31 mouse cellular contexts compared by ENCODE assay signal in the genomic region with DNA sequence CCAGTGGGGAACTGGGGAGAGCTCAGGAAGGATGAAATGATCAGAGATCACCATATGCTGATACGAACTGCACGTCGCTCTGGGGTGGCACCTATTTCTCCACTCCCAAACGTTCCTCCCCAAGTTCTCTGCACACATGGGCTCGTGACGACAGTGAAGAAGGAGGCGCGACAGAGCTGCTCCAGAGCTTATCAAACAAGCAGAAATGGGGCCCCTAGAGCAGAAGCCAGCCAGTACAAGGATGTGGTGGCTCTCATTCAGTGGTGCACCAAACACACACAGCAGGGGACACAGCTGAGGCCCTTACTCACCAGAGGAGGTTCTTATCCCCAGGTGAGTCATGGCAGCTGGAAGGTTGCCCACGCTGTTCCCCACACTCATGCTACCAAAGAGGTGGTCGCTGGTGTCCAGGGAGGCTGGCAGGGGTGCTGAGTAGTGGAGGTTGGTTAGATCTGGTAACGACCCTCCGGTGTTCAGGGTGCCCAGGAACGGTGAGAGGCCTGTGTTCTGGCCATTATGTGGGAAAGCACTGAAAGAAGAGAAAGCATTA.
DNase-seq lines count a peak whose midpoint lies in the region; ATAC-seq and TF ChIP-seq lines count a peak whose summit lies in the region.
"Had no signal": no experiment of that assay in that cellular context is flagged by ENCODE, and none has a peak within 500 bp of the region (broad histone marks: within the 10 kb centered on the region; RNA-seq: fewer than 3 reads in every experiment).

No protein-coding gene starts in this region.

- intact Hi-C loops in heart, adult 2 months (cut with DNase I), result no loop called here
- intact Hi-C loops in left cerebral cortex, postnatal 10 days (cut with DNase I), result no loop called here

- no peaks in the 10 kb centered on the region; the same call in 1 of the 2 replicates for H3K36me3 ChIP-seq in heart, adult 2 months (ENCODE audit: control insufficient read depth, insufficient read depth, low read length)
- H3K36me3 ChIP-seq in CH12.LX (replicated peaks in 1 of 2; ENCODE audit: control insufficient read depth in 1 of 2, insufficient read depth in 1 of 2, low read length in 1 of 2), result peaks cover 6 to 54% of the 10 kb centered on the region in 2 experiments
- H3K36me3 ChIP-seq in liver, embryonic 15.5 days (replicated peaks), result peaks cover 12% of the 10 kb centered on the region

- no peaks in the 10 kb centered on the region for H3K9me3 ChIP-seq in CH12.LX (replicated peaks; ENCODE audit: low read length)
- no peaks in the 10 kb centered on the region for H3K9me3 ChIP-seq in liver, embryonic 15.5 days (replicated peaks)
- H3K9me3 ChIP-seq: embryonic facial prominence, embryonic 10.5 days; embryonic facial prominence, embryonic 15.5 days; forebrain, embryonic 12.5 days; heart, embryonic 12.5 days; hindbrain, embryonic 10.5 days; hindbrain, embryonic 15.5 days; neural tube, embryonic 12.5 days had no signal

- TF ChIP-seq POLR2A in heart, adult 2 months (IDR thresholded peaks at IDR 0.05; ENCODE audit: insufficient read depth, low read depth, low read length), result no peak
- TF ChIP-seq POLR2A in CH12.LX (IDR thresholded peaks at IDR 0.05; ENCODE audit: low read depth, low read length), result no peak

- H3K27ac ChIP-seq in heart, adult 2 months, result no peak overlapping the region
- H3K27ac ChIP-seq in CH12.LX (ENCODE audit: insufficient read depth, low read depth), result no peak overlapping the region; the same call in 1 of the 2 replicates
- H3K27ac ChIP-seq in liver, embryonic 15.5 days (replicated peaks), result 0 out of 2 replicates have a peak overlapping the region, but pooled peaks have one; percentile 14
- H3K27ac ChIP-seq: embryonic facial prominence, embryonic 10.5 days; embryonic facial prominence, embryonic 15.5 days; forebrain, embryonic 12.5 days; hindbrain, embryonic 10.5 days; hindbrain, embryonic 15.5 days; neural tube, embryonic 12.5 days had no signal

- in situ Hi-C loops in CH12.LX (cut with MboI; ENCODE audit: low pct_ligation_motif_present, low pct_unique_long_range_greater_than_20kb, low sequenced_read_pairs), result loop anchor here (25.0 kb wide), 1 partner anchor 461 kb away; no protein-coding TSS in a partner anchor

- peak; percentile 83 for DNase-seq in heart, adult 11 months
- DNase-seq in heart, adult 2 months, result no peak
- peak; percentile 37 for DNase-seq in CH12.LX (ENCODE audit: extremely low read depth)
- peak; percentile 28 for DNase-seq in c-Kit-positive CD71-positive TER-119-negative erythroid progenitor cells, embryonic 14.5 days (ENCODE audit: low read depth)
- DNase-seq in left cerebral cortex, postnatal 10 days (ENCODE audit: extremely low spot score in 1 of 2, low spot score in 2 of 2), result no peak
- no peak for DNase-seq in kidney, adult 11 months
- DNase-seq in gastrocnemius, adult 8-10 months (ENCODE audit: low spot score in 2 of 2), result no peak
- DNase-seq: adrenal gland, postnatal 14 days; cerebellum, adult 11-12 months; cerebellum, adult 9-11 months; forebrain, postnatal 0 days; gastrocnemius, postnatal 14 days; heart, adult 18-20 months; heart, postnatal 10 days; kidney, adult 18-20 months; kidney, postnatal 36 days; layer of hippocampus, postnatal 36 days; lung, postnatal 36 days; right cerebral cortex, adult 18-20 months; thymus, adult 2 months had no signal

- ATAC-seq in liver, embryonic 15.5 days (ENCODE audit: insufficient read depth), result peak; percentile 56; the same call in 1 of the 2 replicates
- ATAC-seq: forebrain, postnatal 0 days; inflammation-experienced regulatory T-cells, adult 6 months; midbrain, embryonic 16.5 days had no signal

- no peak overlapping the region for H3K9ac ChIP-seq in heart, adult 2 months (ENCODE audit: low read depth, low read length)
- H3K9ac ChIP-seq in CH12.LX (ENCODE audit: insufficient read depth, low read depth), result no peak overlapping the region
- no peak overlapping the region for H3K9ac ChIP-seq in liver, embryonic 15.5 days
- H3K9ac ChIP-seq: embryonic facial prominence, embryonic 15.5 days; forebrain, embryonic 12.5 days; forebrain, postnatal 0 days; heart, embryonic 12.5 days; hindbrain, embryonic 15.5 days; neural tube, embryonic 12.5 days had no signal

- H3K4me2 ChIP-seq in CH12.LX (ENCODE audit: insufficient read depth, low read depth, poor library complexity, severe bottlenecking), result no peak overlapping the region
- no peak overlapping the region; the same call in 1 of the 2 replicates for H3K4me2 ChIP-seq in liver, embryonic 15.5 days
- H3K4me2 ChIP-seq: embryonic facial prominence, embryonic 15.5 days; forebrain, embryonic 12.5 days; heart, embryonic 12.5 days; hindbrain, embryonic 15.5 days; midbrain, embryonic 11.5 days; neural tube, embryonic 12.5 days had no signal

- TF ChIP-seq RAD21 in CH12.LX (IDR thresholded peaks at IDR 0.05; ENCODE audit: low read depth, low read length), result no peak

- dilution Hi-C loops in CH12.LX (cut with MboI; ENCODE audit: extremely low pct_ligation_motif_present, extremely low pct_unique_long_range_greater_than_20kb, low sequenced_read_pairs), result no loop called here

- H3K4me1 ChIP-seq in heart, adult 2 months (ENCODE audit: control insufficient read depth, insufficient read depth, low read length), result no peaks in the 10 kb centered on the region
- H3K4me1 ChIP-seq in CH12.LX (ENCODE audit: control insufficient read depth in 1 of 2, insufficient read depth in 2 of 2), result peaks cover 9 to 35% of the 10 kb centered on the region in 2 experiments
- H3K4me1 ChIP-seq in liver, embryonic 15.5 days (replicated peaks), result peaks cover 12% of the 10 kb centered on the region
- H3K4me1 ChIP-seq: embryonic facial prominence, embryonic 10.5 days; embryonic facial prominence, embryonic 15.5 days; forebrain, embryonic 12.5 days; hindbrain, embryonic 10.5 days; hindbrain, embryonic 15.5 days; neural tube, embryonic 12.5 days had no signal

- TF ChIP-seq CTCF in heart, adult 2 months (IDR thresholded peaks at IDR 0.05), result no peak
- TF ChIP-seq CTCF in CH12.LX (conservative IDR thresholded peaks at IDR 0.05 in 1 of 2, IDR thresholded peaks at IDR 0.05 in 1 of 2; ENCODE audit: low read depth in 2 of 2, low read length in 2 of 2), result no peak

- WGBS in heart, adult 2 months, result 84% methylated on average over 13 of the region's 13 CpGs
- 52% methylated on average over 13 of the region's 13 CpGs for WGBS in liver, embryonic 15.5 days (ENCODE audit: insufficient replicate concordance)

- H3K79me2 ChIP-seq in heart, adult 2 months (replicated peaks; ENCODE audit: control insufficient read depth, insufficient read depth, low read length), result no peaks in the 10 kb centered on the region
- no peaks in the 10 kb centered on the region for H3K79me2 ChIP-seq in CH12.LX (replicated peaks; ENCODE audit: control insufficient read depth, extremely low read depth, insufficient read depth, poor library complexity, severe bottlenecking)

- H3K4me3 ChIP-seq in heart, adult 2 months, result no peak overlapping the region
- no peak overlapping the region for H3K4me3 ChIP-seq in CH12.LX (replicated peaks in 1 of 3; ENCODE audit: low read depth in 2 of 3, low read length in 2 of 3, poor library complexity in 1 of 3)
- no peak overlapping the region for H3K4me3 ChIP-seq in liver, embryonic 15.5 days (replicated peaks)
- H3K4me3 ChIP-seq: embryonic facial prominence, embryonic 10.5 days; embryonic facial prominence, embryonic 15.5 days; forebrain, embryonic 12.5 days; heart, embryonic 12.5 days; hindbrain, embryonic 10.5 days; hindbrain, embryonic 15.5 days; neural tube, embryonic 12.5 days had no signal

- H3K27me3 ChIP-seq in heart, adult 2 months (ENCODE audit: control insufficient read depth, insufficient read depth, low read length), result no peaks in the 10 kb centered on the region
- no peaks in the 10 kb centered on the region for H3K27me3 ChIP-seq in CH12.LX (replicated peaks)
- H3K27me3 ChIP-seq in liver, embryonic 15.5 days, result no peaks in the 10 kb centered on the region
- H3K27me3 ChIP-seq: embryonic facial prominence, embryonic 15.5 days; forebrain, embryonic 12.5 days; heart, embryonic 12.5 days; hindbrain, embryonic 15.5 days; neural tube, embryonic 12.5 days had no signal

- no peak for TF ChIP-seq EP300 in heart, adult 2 months (IDR thresholded peaks at IDR 0.05; ENCODE audit: insufficient read depth, low read depth, low read length)
- TF ChIP-seq EP300 in CH12.LX (IDR thresholded peaks at IDR 0.05; ENCODE audit: low read length), result no peak

TF ChIP-seq in CH12.LX, 34 proteins besides CTCF, POLR2A, EP300 and RAD21:
- TF ChIP-seq USF1 (IDR thresholded peaks at IDR 0.05; ENCODE audit: low read depth, low read length) (no peak), BHLHE40 (IDR thresholded peaks at IDR 0.05; ENCODE audit: low read depth, low read length) (peak; percentile 5; the same call in 1 of the 2 replicates)
TF ChIP-seq in CH12.LX: peak in this region for 1.

Comparison
In these comparisons a context has a peak if more than half of its experiments do, and no peak if none do; other contexts are left out.
1. DNase-seq: peak in heart, adult 11 months (single experiment), CH12.LX (single experiment) and c-Kit-positive CD71-positive TER-119-negative erythroid progenitor cells, embryonic 14.5 days (single experiment); none in heart, adult 2 months (0 of 2), left cerebral cortex, postnatal 10 days (0 of 2), kidney, adult 11 months (single experiment) and gastrocnemius, adult 8-10 months (0 of 2).